ENCODE assay signal across 8 mouse cellular contexts in genomic region chr13:52980951-52981421, GRCm38 (mm10). TPM values are rescaled to one million over a fixed set of nuclear protein-coding genes. Genes with fewer than 3 reads are reported as not detected.
DNase-seq lines count a peak whose midpoint lies in the region; ATAC-seq and TF ChIP-seq lines count a peak whose summit lies in the region.

Gene Nfil3 (minus strand): TSS chr13:52981073.

- no peak for TF ChIP-seq CTCF in embryonic fibroblast, embryonic 13.5 days (IDR thresholded peaks at IDR 0.05; ENCODE audit: borderline replicate concordance, insufficient read depth, low read length)

- WGBS in heart, embryonic 13.5 days = under 1% methylated on average over 59 of the region's 79 CpGs
- WGBS in kidney, embryonic 16.5 days = under 1% methylated on average over 44 of the region's 79 CpGs
- 0% methylated on average over 35 of the region's 79 CpGs for WGBS in liver, embryonic 12.5 days (ENCODE audit: insufficient replicate concordance)
- under 1% methylated on average over 60 of the region's 79 CpGs for WGBS in stomach, embryonic 15.5 days

- DNase-seq in thymus, postnatal 36 days = peak; percentile 71 to 78
- no peak for DNase-seq in thymus, postnatal 10 days (ENCODE audit: low spot score in 2 of 2)

- no peaks in the 10 kb centered on the region for H3K9me3 ChIP-seq in heart, embryonic 13.5 days
- no peaks in the 10 kb centered on the region for H3K9me3 ChIP-seq in kidney, embryonic 16.5 days (ENCODE audit: low read length)
- H3K9me3 ChIP-seq in liver, embryonic 12.5 days (replicated peaks) = no peaks in the 10 kb centered on the region
- H3K9me3 ChIP-seq in stomach, embryonic 15.5 days = no peaks in the 10 kb centered on the region

- peak; percentile 96 for TF ChIP-seq POLR2A in embryonic fibroblast, embryonic 13.5 days (IDR thresholded peaks at IDR 0.05; ENCODE audit: low read depth, low read length)

- peak; percentile 75 for ATAC-seq in heart, embryonic 13.5 days (ENCODE audit: extremely low read depth, insufficient number of reproducible peaks, low FRiP score, low TSS enrichment)
- ATAC-seq in kidney, embryonic 16.5 days (ENCODE audit: low FRiP score, low TSS enrichment) = peak; percentile 88
- ATAC-seq in liver, embryonic 12.5 days = peak; percentile 83
- peak; percentile 24; the same call in 1 of the 2 replicates for ATAC-seq in monocyte, adult 5-6 weeks (replicated peaks; ENCODE audit: insufficient number of reproducible peaks, low FRiP score, low TSS enrichment, poor library complexity, severe bottlenecking)
- peak; percentile 87 for ATAC-seq in stomach, embryonic 15.5 days (ENCODE audit: insufficient read depth, low FRiP score, low read depth)

- H3K27ac ChIP-seq in embryonic fibroblast, embryonic 13.5 days (ENCODE audit: insufficient read depth, low read length) = peak within 1 kb of the TSS; percentile 83
- peak within 1 kb of the TSS; percentile 98 for H3K27ac ChIP-seq in heart, embryonic 13.5 days (replicated peaks)
- H3K27ac ChIP-seq in kidney, embryonic 16.5 days (ENCODE audit: low read length) = peak within 1 kb of the TSS; percentile 92
- peak within 1 kb of the TSS; percentile 63 for H3K27ac ChIP-seq in liver, embryonic 12.5 days
- H3K27ac ChIP-seq in stomach, embryonic 15.5 days = peak within 1 kb of the TSS; percentile 95

- peaks cover 3% of the 10 kb centered on the region; the same call in 1 of the 2 replicates for H3K27me3 ChIP-seq in heart, embryonic 13.5 days (replicated peaks)
- H3K27me3 ChIP-seq in kidney, embryonic 16.5 days (ENCODE audit: insufficient read depth, low read length) = peaks cover 2% of the 10 kb centered on the region; the same call in 1 of the 2 replicates
- peaks cover 82% of the 10 kb centered on the region for H3K27me3 ChIP-seq in liver, embryonic 12.5 days (replicated peaks)
- no peaks in the 10 kb centered on the region for H3K27me3 ChIP-seq in stomach, embryonic 15.5 days (replicated peaks)

- no peaks in the 10 kb centered on the region for H3K36me3 ChIP-seq in heart, embryonic 13.5 days
- no peaks in the 10 kb centered on the region for H3K36me3 ChIP-seq in kidney, embryonic 16.5 days (ENCODE audit: insufficient read depth, low read length)
- no peaks in the 10 kb centered on the region for H3K36me3 ChIP-seq in liver, embryonic 12.5 days
- no peaks in the 10 kb centered on the region for H3K36me3 ChIP-seq in stomach, embryonic 15.5 days

- peak within 1 kb of the TSS; percentile 96 for H3K9ac ChIP-seq in heart, embryonic 13.5 days
- peak within 1 kb of the TSS; percentile 92 for H3K9ac ChIP-seq in kidney, embryonic 16.5 days (replicated peaks; ENCODE audit: low read length)
- H3K9ac ChIP-seq in liver, embryonic 12.5 days = peak within 1 kb of the TSS; percentile 66
- peak within 1 kb of the TSS; percentile 94 for H3K9ac ChIP-seq in stomach, embryonic 15.5 days

- H3K4me3 ChIP-seq in embryonic fibroblast, embryonic 13.5 days (ENCODE audit: insufficient read depth, low read length) = peak within 1 kb of the TSS; percentile 90
- peak within 1 kb of the TSS; percentile 88 for H3K4me3 ChIP-seq in heart, embryonic 13.5 days
- H3K4me3 ChIP-seq in kidney, embryonic 16.5 days (ENCODE audit: low read length) = peak within 1 kb of the TSS; percentile 96
- peak within 1 kb of the TSS; percentile 70 for H3K4me3 ChIP-seq in liver, embryonic 12.5 days
- peak within 1 kb of the TSS; percentile 94 for H3K4me3 ChIP-seq in stomach, embryonic 15.5 days (replicated peaks)

- H3K4me2 ChIP-seq in heart, embryonic 13.5 days = peak within 1 kb of the TSS; percentile 98
- H3K4me2 ChIP-seq in kidney, embryonic 16.5 days (replicated peaks; ENCODE audit: low read depth, low read length) = peak within 1 kb of the TSS; percentile 100
- H3K4me2 ChIP-seq in liver, embryonic 12.5 days = peak within 1 kb of the TSS; percentile 92
- peak within 1 kb of the TSS; percentile 97 for H3K4me2 ChIP-seq in stomach, embryonic 15.5 days

- H3K4me1 ChIP-seq in embryonic fibroblast, embryonic 13.5 days (ENCODE audit: control insufficient read depth, insufficient read depth, low read length) = peaks cover 8% of the 10 kb centered on the region; the same call in 1 of the 2 replicates
- peaks cover 35% of the 10 kb centered on the region for H3K4me1 ChIP-seq in heart, embryonic 13.5 days
- H3K4me1 ChIP-seq in kidney, embryonic 16.5 days (ENCODE audit: insufficient read depth, low read length) = peaks cover 34% of the 10 kb centered on the region
- peaks cover 32% of the 10 kb centered on the region for H3K4me1 ChIP-seq in liver, embryonic 12.5 days
- peaks cover 21% of the 10 kb centered on the region for H3K4me1 ChIP-seq in stomach, embryonic 15.5 days

RNA-seq across cellular contexts. Expression of gene Nfil3, which starts in this region (rescaled TPM):
- 36.2 and 39.9 TPM in 2 replicates for polyA plus RNA-seq in embryonic fibroblast, embryonic 13.5 days (2011; ENCODE audit: insufficient read length, low read depth, missing spikeins)
- 36.8 and 41.9 TPM in 2 replicates for polyA plus RNA-seq in heart, embryonic 13.5 days (2015; fragmentation: Nextera tagmentation; extraction: Ambion mirVana)
- polyA plus RNA-seq in kidney, embryonic 16.5 days (2015; fragmentation: Nextera tagmentation; extraction: Ambion mirVana) = 21.4 and 22.9 TPM in 2 replicates
- 5.0 and 5.4 TPM in 2 replicates for polyA plus RNA-seq in liver, embryonic 12.5 days (2016; fragmentation: Nextera tagmentation; extraction: Ambion mirVana)
- total RNA-seq in monocyte, adult 5-6 weeks (2017) = 97.8 to 144 TPM (median 137 TPM) in 3 replicates
- 30.1 and 32.3 TPM in 2 replicates for polyA plus RNA-seq in stomach, embryonic 15.5 days (2015; fragmentation: Nextera tagmentation; extraction: Ambion mirVana)

Comparison
In these comparisons a context has a peak if more than half of its experiments do, and no peak if none do; other contexts are left out.
1. DNase-seq: peak in thymus, postnatal 36 days (2 of 2); none in thymus, postnatal 10 days (0 of 2).
2. ATAC-seq: peak in every context shown above with its lines; median percentile 88 in kidney, embryonic 16.5 days; 87 in stomach, embryonic 15.5 days; 83 in liver, embryonic 12.5 days; 75 in heart, embryonic 13.5 days; 24 in monocyte, adult 5-6 weeks.
3. Peak in every context shown above with its lines, with median percentiles within 50 percentile points of each other: H3K27ac ChIP-seq, H3K4me3 ChIP-seq, H3K4me2 ChIP-seq and H3K9ac ChIP-seq.